Mouse (Mus musculus): ENCODE results near the gene 4921524J17Rik.
A peak's percentile ranks its signal among the peaks of the same experiment; 100 is the strongest.

Gene 4921524J17Rik

DNA sequence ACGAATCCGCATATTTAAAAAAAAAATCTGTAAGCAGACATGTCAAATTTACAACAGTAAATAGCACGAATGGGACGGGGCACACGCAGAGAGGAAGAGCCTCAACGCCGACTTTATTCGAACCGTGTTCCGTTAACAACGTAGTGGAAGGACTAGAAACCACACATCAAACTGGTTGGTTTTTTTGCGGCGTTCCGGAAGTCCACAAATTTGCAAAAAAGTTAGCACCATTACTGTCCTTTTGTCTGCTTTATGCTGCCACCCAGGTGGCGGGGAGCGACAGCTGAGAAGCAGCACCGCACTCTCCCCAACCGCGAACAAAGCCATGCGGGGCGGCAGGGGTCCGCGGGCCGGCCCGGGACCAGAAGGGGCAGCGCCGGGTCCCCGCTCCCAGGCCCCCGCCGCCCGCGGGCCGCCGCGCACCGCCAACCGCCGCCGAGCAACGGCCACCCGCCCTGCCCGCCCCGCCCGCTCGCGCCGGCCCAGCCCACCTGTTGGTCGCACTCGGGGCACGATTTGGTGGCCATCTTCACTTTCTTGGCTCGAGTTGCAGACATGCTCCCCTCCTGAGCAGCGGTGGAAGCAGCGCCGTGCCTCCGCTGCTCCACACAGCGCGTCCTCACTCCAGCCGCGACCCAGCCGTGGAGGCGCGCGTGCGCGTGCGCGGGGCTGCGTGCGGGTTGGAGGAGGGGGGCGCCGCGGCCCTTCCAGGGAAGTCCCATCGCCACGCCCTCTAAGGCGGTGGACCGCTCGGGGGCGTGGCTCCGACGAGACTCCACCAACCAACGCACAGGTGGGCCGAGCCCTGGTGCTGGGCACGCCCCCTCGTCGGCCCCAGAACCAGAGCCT, at the start of gene 4921524J17Rik:
Gene 4921524J17Rik, minus strand, starts transcription at position 666 of the 849 bp plus-strand sequence.
- peak; percentile 95 for DNase-seq (ENCODE audit: low read depth)

- DNase-seq (ENCODE audit: low read depth): no peak
These were observed 49.8 kb upstream of the 4921524J17Rik start for GRCm38 (mm10) chr8:85482427-85482826.

GRCm38 (mm10) chr8:85481900-85482299, 49.3 kb upstream of the 4921524J17Rik start:
- no peak for DNase-seq (ENCODE audit: low read depth)

DNA sequence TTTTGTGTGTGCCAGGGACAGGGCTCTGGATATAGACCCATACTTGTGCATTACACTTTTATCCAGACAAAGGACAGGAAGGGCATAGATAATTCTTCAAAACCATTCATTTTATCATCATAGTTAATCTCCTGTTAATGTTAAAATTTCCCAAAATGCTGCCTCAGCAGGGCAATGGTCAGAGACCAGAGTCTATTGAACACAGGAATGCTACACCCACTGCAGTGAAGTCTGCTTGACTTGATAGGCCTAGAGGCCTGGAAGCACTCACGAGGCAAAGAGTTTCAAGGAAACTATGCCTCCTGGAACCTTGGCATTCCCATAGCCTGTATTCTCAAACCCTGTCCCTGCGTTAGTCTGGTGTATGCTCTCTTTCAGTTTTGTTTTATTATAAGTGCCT, 47.1 kb upstream of the 4921524J17Rik start:
- DNase-seq (ENCODE audit: low read depth): no peak

- DNase-seq (ENCODE audit: low read depth): no peak
These were observed 45.8 kb upstream of the 4921524J17Rik start for GRCm38 (mm10) chr8:85478397-85478796.

DNA sequence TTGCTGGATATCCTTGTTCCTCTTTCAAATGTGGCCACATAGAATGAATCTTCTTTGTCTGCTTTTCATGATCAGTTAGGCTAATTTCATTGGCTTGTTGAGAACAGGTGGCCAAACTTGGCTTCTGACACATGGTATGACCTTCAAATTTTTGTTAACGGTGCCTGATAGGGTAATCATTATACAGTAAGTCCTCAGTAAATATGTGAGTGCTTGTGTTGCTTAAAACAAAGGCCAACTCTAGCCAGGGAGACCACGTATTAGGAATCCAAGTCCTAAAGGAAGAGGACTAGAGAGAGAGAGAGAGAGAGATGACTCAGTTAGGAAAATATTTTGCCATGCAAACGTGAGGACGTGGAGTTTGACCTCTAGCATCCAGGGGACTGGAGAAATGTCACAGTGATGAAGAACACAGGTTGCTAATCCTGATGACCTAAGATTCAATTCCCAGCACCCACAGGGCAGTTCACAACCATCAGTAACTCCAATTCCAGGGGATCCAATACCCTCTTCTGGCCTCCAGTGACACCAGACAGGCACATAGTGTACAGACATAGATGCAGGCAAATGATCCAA, 44.4 kb upstream of the 4921524J17Rik start:
- no peak for DNase-seq (ENCODE audit: low read depth)

GRCm38 (mm10) chr8:85474924-85475323, 42.3 kb upstream of the 4921524J17Rik start:
- no peak for DNase-seq (ENCODE audit: low read depth)

DNA sequence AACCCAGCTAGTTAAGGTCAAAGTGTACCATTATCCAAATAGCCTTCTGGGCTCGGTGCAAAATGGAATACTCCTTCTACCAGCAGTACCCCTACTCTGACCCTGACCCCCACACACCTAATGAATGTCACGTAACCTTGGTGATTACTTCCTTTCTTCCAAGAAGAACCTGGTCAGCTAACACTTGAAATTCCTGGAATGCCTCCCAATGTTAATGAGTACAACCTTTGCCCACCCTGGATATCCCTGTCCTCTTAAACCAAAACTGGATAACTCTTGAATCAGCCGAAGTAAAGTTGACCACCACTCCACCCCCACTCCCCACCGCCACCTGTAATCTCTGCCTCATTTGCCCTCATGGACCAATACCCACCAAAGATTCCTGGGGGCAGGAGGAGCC, 40.6 kb upstream of the 4921524J17Rik start:
- DNase-seq (ENCODE audit: low read depth): no peak

DNA sequence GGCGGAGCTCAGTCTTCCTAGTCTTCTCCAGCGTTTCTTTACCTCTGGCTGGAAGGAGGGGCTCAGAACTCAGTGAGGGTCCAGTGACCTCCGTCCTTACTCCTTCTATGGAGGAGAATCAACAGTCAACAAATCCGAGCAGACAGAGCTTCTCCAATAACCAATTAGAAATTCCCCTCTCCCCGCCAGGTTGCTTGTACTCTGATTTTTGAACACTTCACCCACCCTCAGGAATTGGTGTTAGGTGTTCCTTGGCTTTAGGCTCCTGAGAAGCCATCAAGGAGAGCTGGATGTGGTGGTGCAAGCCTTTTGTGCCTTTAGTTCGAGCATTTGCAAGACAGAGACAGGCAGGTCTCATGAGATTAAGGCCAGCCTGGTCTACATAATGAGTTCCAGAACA, 40.2 kb upstream of the 4921524J17Rik start:
- DNase-seq (ENCODE audit: low read depth): no peak

- no peak for DNase-seq (ENCODE audit: low read depth)
These were observed 38.1 kb upstream of the 4921524J17Rik start for GRCm38 (mm10) chr8:85470753-85471152.

GRCm38 (mm10) chr8:85466056-85466455, 33.4 kb upstream of the 4921524J17Rik start:
- DNase-seq (ENCODE audit: low read depth): no peak

DNA sequence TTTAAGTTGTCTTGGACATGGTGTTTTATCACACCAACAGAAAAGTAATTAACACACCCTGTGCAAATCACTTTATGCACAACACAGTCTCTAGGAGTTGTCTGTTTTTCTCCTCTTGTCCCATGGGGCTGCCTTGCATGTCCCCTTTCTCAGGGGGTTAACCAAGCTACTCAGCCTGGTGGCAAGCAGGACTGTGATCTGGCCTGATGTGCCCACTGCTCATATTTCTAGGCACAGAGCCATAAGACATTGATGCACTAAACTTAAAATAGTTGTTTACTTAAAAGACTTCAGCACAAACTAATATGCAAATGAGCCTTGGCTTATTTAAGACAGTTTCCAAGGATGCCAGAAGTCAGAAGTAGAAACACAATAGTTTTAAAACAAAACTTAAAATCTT, 31.7 kb upstream of the 4921524J17Rik start:
- no peak for DNase-seq (ENCODE audit: low read depth)

GRCm38 (mm10) chr8:85462441-85462840, 29.8 kb upstream of the 4921524J17Rik start:
- no peak for DNase-seq (ENCODE audit: low read depth)

DNA sequence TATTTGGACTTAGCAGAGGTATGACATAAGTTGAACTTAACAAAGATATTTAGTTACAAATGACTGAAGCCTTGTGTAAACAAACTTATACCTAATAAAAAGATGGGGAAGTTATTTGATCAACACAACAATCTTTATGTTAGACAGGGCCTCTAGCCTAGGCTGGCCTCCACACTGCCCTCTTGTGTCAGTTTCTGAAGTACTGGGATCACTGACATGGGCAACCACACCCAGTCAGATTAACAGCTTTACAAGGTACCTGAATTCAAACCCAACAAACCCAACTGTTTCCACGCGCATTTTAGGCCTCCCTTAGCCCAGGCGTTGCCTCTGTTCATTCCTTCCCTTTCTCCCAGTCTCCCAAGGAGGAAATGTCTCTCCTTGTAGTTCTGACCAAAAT, 28.7 kb upstream of the 4921524J17Rik start:
- DNase-seq (ENCODE audit: low read depth): peak; percentile 31

GRCm38 (mm10) chr8:85460804-85461203, 28.2 kb upstream of the 4921524J17Rik start:
- no peak for DNase-seq (ENCODE audit: low read depth)

- DNase-seq (ENCODE audit: low read depth): no peak
These were observed 26.9 kb upstream of the 4921524J17Rik start for GRCm38 (mm10) chr8:85459582-85459981.

- DNase-seq (ENCODE audit: low read depth): peak; percentile 83
These were observed 23.9 kb upstream of the 4921524J17Rik start for GRCm38 (mm10) chr8:85456536-85456935.

DNA sequence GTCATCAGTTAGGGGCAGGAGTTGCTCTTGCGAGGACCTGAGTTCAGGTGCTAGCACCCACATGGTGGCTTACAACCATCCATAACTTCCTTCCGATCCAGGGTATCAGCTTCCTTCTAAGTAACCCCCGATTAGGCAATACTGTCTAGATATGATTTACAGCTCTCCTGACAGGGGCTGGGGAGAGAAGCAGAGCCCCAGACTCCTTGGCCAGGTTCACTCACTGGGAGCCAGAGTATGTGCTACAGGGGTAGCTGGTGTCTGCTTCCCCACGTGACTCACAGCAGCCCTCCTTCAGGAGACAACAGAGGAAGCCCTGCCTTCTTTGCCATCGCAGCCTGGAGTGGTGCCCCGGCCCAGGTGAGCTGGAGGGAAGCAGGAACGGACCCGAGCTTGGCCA, 22.1 kb upstream of the 4921524J17Rik start:
- DNase-seq (ENCODE audit: low read depth): no peak

- DNase-seq (ENCODE audit: low read depth): no peak
These were observed 20.6 kb upstream of the 4921524J17Rik start for GRCm38 (mm10) chr8:85453256-85453655.

DNA sequence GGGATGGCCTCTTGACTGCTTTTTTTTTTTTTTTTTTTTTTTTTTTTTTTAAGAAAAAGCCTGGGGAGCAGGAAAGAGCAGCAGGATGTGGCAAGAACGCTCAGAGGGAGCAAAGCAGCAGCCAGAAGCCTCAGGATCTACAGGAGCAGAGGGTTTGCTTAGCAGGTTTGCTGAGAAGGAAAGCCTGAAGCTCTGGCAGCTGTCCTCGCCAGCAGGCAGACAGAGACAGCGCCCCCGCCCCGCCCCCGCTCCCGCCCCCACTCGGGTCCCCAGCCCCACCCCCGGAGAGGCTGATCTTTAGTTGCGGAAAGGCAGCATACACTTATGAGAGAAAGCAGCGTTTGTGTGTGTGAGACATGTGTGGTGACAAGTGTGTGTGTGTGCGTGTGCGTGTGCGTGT, 19.7 kb upstream of the 4921524J17Rik start:
- DNase-seq (ENCODE audit: low read depth): no peak

DNA sequence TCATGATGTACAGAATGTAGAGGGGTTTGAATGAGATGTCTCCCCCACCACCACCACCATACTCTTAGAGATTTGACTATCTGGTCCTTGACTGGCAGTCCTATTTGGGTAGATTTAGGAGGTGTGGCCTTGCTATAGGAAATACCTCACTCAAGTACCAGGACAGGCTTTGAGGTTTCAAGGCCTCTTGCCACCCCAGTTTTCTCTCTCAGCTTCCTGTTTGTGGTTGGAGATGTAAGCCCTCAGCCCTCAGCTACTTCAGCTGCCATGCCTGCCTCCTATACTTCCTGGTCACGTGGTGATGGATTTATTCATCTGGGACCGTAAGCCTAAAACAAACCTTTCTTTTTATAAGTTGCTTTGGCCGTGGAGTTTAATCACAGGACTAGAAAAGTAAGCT, 17.7 kb upstream of the 4921524J17Rik start:
- no peak for DNase-seq (ENCODE audit: low read depth)

DNA sequence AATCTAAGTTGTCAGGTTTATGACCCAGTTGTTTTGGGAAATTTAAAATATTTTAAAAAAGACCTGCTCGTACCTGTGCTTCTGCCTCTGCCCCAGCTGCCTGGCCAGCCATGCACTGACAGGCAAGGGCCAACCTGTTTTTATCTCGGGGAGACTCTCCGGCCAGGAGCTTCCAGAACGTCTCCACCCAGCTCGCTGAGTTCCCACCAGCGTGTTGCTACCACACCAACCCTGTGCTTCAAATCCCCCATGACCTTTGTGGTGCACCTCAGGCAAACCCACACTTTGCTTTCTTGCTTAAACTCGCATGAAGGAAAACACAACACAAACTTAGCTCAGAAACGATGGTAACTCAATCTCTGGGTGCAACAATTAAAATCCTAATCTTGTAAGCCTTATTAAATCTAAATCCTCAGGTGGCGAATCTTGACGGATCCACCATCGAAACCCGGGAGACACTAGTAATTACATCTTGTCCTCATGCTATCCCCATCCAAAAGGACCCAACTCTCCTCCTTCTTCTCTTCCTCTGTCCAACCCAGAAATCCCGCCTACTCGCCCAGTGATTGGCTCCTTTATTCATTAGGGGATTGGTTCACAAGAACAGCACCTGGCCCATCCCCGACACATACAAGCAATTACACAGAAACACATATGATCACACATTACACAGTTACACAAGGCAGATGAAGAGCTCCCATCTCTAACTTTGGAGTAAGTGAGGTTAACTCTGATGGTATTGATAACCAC, 13.5 kb upstream of the 4921524J17Rik start:
- DNase-seq (ENCODE audit: low read depth): no peak

GRCm38 (mm10) chr8:85444092-85444491, 11.5 kb upstream of the 4921524J17Rik start:
- DNase-seq (ENCODE audit: low read depth): no peak

All from c-Kit-positive CD71-positive TER-119-negative erythroid progenitor cells, embryonic 14.5 days (primary cell).